Mouse (Mus musculus) forebrain, embryonic 11.5 days (tissue): ENCODE measurements around the gene Gm3149. TPM values are rescaled to one million over a fixed set of nuclear protein-coding genes. Genes with fewer than 3 reads are reported as not detected.
"Not testable (repeated sequence)": the region's sequence is repeated elsewhere in the genome, so short reads cannot be mapped to it uniquely, and the experiment has no call there.

Experiments
- ATAC-seq: fragments of 200-750 bp; cut with Nextera tagmentation; replicated peaks from 2 replicates; pipeline ENCODE4 v1.8.0; 2017; ENCODE audit warnings: moderate TSS enrichment; ENCODE audit not compliant: low FRiP score
- DNase-seq: peaks from one replicate; pipeline ENCODE4 v3.0.0-alpha.2; 2017; ENCODE audit warnings: low spot score
- H3K27ac ChIP-seq: fragments of 300-500 bp; sonication (generic); 2 replicates; pipeline ENCODE4 v1.5.1; 2014; ENCODE audit warnings: low read depth, low read length
- H3K27me3 ChIP-seq: fragments of 300-500 bp; sonication (generic); 2 replicates; pipeline ENCODE4 v1.6.1; 2014; ENCODE audit warnings: mild to moderate bottlenecking, low read length, mixed read lengths; ENCODE audit not compliant: control insufficient read depth, insufficient read depth
- H3K36me3 ChIP-seq: fragments of 300-500 bp; sonication (generic); 2 replicates; pipeline ENCODE4 v1.6.1; 2014; ENCODE audit warnings: mild to moderate bottlenecking, low read length, moderate library complexity, mixed read lengths; ENCODE audit not compliant: control insufficient read depth, insufficient read depth
- H3K4me1 ChIP-seq: fragments of 300-500 bp; sonication (generic); replicated peaks from 2 replicates; pipeline ENCODE4 v1.6.1; 2014; ENCODE audit warnings: low read length, mixed read lengths; ENCODE audit not compliant: control insufficient read depth, insufficient read depth
- H3K4me2 ChIP-seq: fragments of 300-500 bp; sonication (generic); 2 replicates; pipeline ENCODE4 v1.6.1; 2014; ENCODE audit warnings: low read depth, mild to moderate bottlenecking, low read length, moderate library complexity, mixed read lengths; ENCODE audit not compliant: severe bottlenecking
- H3K4me3 ChIP-seq: fragments of 300-500 bp; sonication (generic); 2 replicates; pipeline ENCODE4 v1.5.1; 2014; ENCODE audit warnings: low read depth, low read length
- H3K9ac ChIP-seq: fragments of 300-500 bp; sonication (generic); 2 replicates; pipeline ENCODE4 v1.6.1; 2014; ENCODE audit warnings: low read length
- H3K9me3 ChIP-seq: fragments of 300-500 bp; sonication (generic); 2 replicates; pipeline ENCODE4 v1.6.1; 2016; ENCODE audit warnings: low read length, mixed read lengths; ENCODE audit not compliant: control insufficient read depth
- WGBS: fragments of 180-500 bp; shearing (Covaris S2); extraction: QIAGEN DNeasy Blood & Tissue Kit; methylation state at CpG from one replicate; pipeline ENCODE4 v1.1.7; 2014; 5-methylcytosine and 5-hydroxymethylcytosine counted together
- polyA plus RNA-seq: library from polyadenylated mRNA; unstranded; fragments of >200 nt; fragmentation: Nextera tagmentation; extraction: Ambion mirVana; gene quantifications from 2 replicates; pipeline ENCODE4 v1.2.1, GENCODE M21; 2014

Gm3149 gene
- not detected in 2 replicates for polyA plus RNA-seq

- not testable (repeated sequence) for ATAC-seq
These were observed at the start of gene Gm3149 for GRCm38 (mm10) chr14:4316983-4317382. Gm3149 (plus strand) TSS chr14:4317283.

GRCm38 (mm10) chr14:4269238-4269950 is 47.7 kb upstream of the Gm3149 start:
- not testable (repeated sequence) for H3K27me3 ChIP-seq, H3K4me2 ChIP-seq, H3K36me3 ChIP-seq, H3K27ac ChIP-seq, DNase-seq, H3K4me1 ChIP-seq, H3K9me3 ChIP-seq, H3K9ac ChIP-seq, ATAC-seq, H3K4me3 ChIP-seq
- 62% methylated on average over 2 of the region's 2 CpGs for WGBS

More at GRCm38 (mm10) chr14:4316983-4317382, at the start of gene Gm3149:
- H3K4me3 ChIP-seq, H3K4me1 ChIP-seq, H3K27ac ChIP-seq, H3K9ac ChIP-seq, H3K27me3 ChIP-seq, H3K36me3 ChIP-seq, DNase-seq, H3K4me2 ChIP-seq, H3K9me3 ChIP-seq: not testable (repeated sequence)
- WGBS, result no CpG with 5 or more reads among the region's 1 CpGs

- WGBS, result 78% methylated on average over 2 of the region's 3 CpGs
- ATAC-seq, H3K4me2 ChIP-seq, H3K4me1 ChIP-seq, H3K4me3 ChIP-seq, H3K27ac ChIP-seq, H3K27me3 ChIP-seq, H3K9ac ChIP-seq, DNase-seq, H3K9me3 ChIP-seq, H3K36me3 ChIP-seq: not testable (repeated sequence)
These were observed 37.3 kb upstream of the Gm3149 start for GRCm38 (mm10) chr14:4279828-4280227.

GRCm38 (mm10) chr14:4334476-4335080 is 17.5 kb downstream of the Gm3149 start, which contains the start of gene 2610042L04Rik:
2610042L04Rik (plus strand) TSS chr14:4334763.
- Histone ChIP-seq H3K4me3 (peak within 1 kb of the TSS; percentile 36), H3K4me2 (peak within 1 kb of the TSS; percentile 63), H3K9ac (peak within 1 kb of the TSS; percentile 51)
- peak; percentile 59 for DNase-seq
- H3K27ac ChIP-seq, H3K9me3 ChIP-seq, H3K4me1 ChIP-seq, ATAC-seq, H3K27me3 ChIP-seq, H3K36me3 ChIP-seq: not testable (repeated sequence)
- WGBS, result 3% methylated on average over 18 of the region's 48 CpGs

- 5% methylated on average over 7 of the region's 8 CpGs for WGBS
- not testable (repeated sequence) for H3K4me2 ChIP-seq, H3K9me3 ChIP-seq, ATAC-seq, H3K27me3 ChIP-seq, H3K4me1 ChIP-seq, H3K9ac ChIP-seq, H3K27ac ChIP-seq, H3K4me3 ChIP-seq, DNase-seq, H3K36me3 ChIP-seq
These were observed 18.4 kb downstream of the Gm3149 start for GRCm38 (mm10) chr14:4335506-4335905.

- H3K27me3 ChIP-seq, H3K4me1 ChIP-seq, DNase-seq, H3K4me2 ChIP-seq, H3K4me3 ChIP-seq, ATAC-seq, H3K27ac ChIP-seq, H3K36me3 ChIP-seq, H3K9me3 ChIP-seq, H3K9ac ChIP-seq: not testable (repeated sequence)
- WGBS, result 86% methylated on average over 3 of the region's 3 CpGs
These were observed 51.9 kb downstream of the Gm3149 start for GRCm38 (mm10) chr14:4368991-4369390.

- not testable (repeated sequence) for H3K4me3 ChIP-seq, DNase-seq, H3K4me2 ChIP-seq, ATAC-seq, H3K9ac ChIP-seq, H3K36me3 ChIP-seq, H3K9me3 ChIP-seq, H3K27ac ChIP-seq, H3K27me3 ChIP-seq, H3K4me1 ChIP-seq
- 71% methylated on average over 3 of the region's 3 CpGs for WGBS
These were observed 52.6 kb downstream of the Gm3149 start for GRCm38 (mm10) chr14:4369691-4370090.
